Mouse (Mus musculus) MEL (cell line): ENCODE results near the gene Klk14. TPM values are rescaled to one million over a fixed set of nuclear protein-coding genes. Genes with fewer than 3 reads are reported as not detected.

Source experiments
- DNase-seq: peaks from one replicate; pipeline ENCODE4 v3.0.0; 2011; ENCODE audit warnings: low read depth, low spot score
- H3K27ac ChIP-seq: 2 replicates; pipeline ENCODE4 v1.5.1; 2012; ENCODE audit warnings: low read depth, mild to moderate bottlenecking, control low read depth, low read length, moderate library complexity; ENCODE audit not compliant: control insufficient read depth
- H3K27me3 ChIP-seq, 2 experiments: fragments of 150-350 bp in 1 of 2; sonication (generic) in 1 of 2; 2 replicates each; pipeline ENCODE4 v1.6.1; 2012; ENCODE audit warnings: low read length in 2 of 2, mild to moderate bottlenecking in 2 of 2, improper control_type of control experiment in 1 of 2, moderate library complexity in 1 of 2; ENCODE audit not compliant: insufficient read depth in 2 of 2, control insufficient read depth in 1 of 2
- H3K36me3 ChIP-seq, 2 experiments: 2 replicates each; pipeline ENCODE4 v1.6.1; 2012 to 2014; ENCODE audit warnings: low read length in 2 of 2, improper control_type of control experiment in 1 of 2, inconsistent platforms in 1 of 2, mild to moderate bottlenecking in 1 of 2; ENCODE audit not compliant: insufficient read depth in 2 of 2, control insufficient read depth in 1 of 2
- H3K4me1 ChIP-seq, 2 experiments: fragments of 150-350 bp in 1 of 2; sonication (generic) in 1 of 2; 2 replicates each; pipeline ENCODE4 v1.6.1; 2012; ENCODE audit warnings: low read length in 2 of 2, improper control_type of control experiment in 1 of 2, mild to moderate bottlenecking in 1 of 2; ENCODE audit not compliant: insufficient read depth in 2 of 2, control insufficient read depth in 1 of 2
- H3K4me3 ChIP-seq, 2 experiments: fragments of 150-350 bp in 1 of 2; sonication (generic) in 1 of 2; 2 replicates each; pipeline ENCODE4 v1.5.1; 2012; ENCODE audit warnings: low read depth in 2 of 2, low read length in 2 of 2, mild to moderate bottlenecking in 2 of 2, moderate library complexity in 2 of 2, control low read depth in 1 of 2, improper control_type of control experiment in 1 of 2; ENCODE audit not compliant: control insufficient read depth in 1 of 2, insufficient read depth in 1 of 2
- H3K79me2 ChIP-seq: 2 replicates; pipeline ENCODE4 v1.6.1; 2012; ENCODE audit warnings: mild to moderate bottlenecking, low read length, moderate library complexity; ENCODE audit not compliant: control insufficient read depth, poor library complexity, insufficient read depth
- H3K9ac ChIP-seq: 2 replicates; pipeline ENCODE4 v1.6.1; 2012; ENCODE audit warnings: low read depth, mild to moderate bottlenecking, control low read depth, low read length, moderate library complexity; ENCODE audit not compliant: control insufficient read depth, poor library complexity, severe bottlenecking
- H3K9me3 ChIP-seq: fragments of 150-350 bp; sonication (generic); replicated peaks from 2 replicates; pipeline ENCODE4 v1.6.1; 2012; ENCODE audit warnings: mild to moderate bottlenecking, low read length, improper control_type of control experiment, moderate library complexity; ENCODE audit not compliant: insufficient read depth
- BHLHE40 ChIP-seq: IDR thresholded peaks from 2 replicates; pipeline ENCODE4 v1.6.1; 2012; ENCODE audit warnings: low read depth, mild to moderate bottlenecking, inconsistent platforms, low read length, improper control_type of control experiment, borderline replicate concordance
- CHD2 ChIP-seq: IDR thresholded peaks from 2 replicates; pipeline ENCODE4 v1.6.1; 2011; ENCODE audit warnings: low read length, improper control_type of control experiment
- CTCF ChIP-seq, 3 experiments: IDR thresholded peaks in 2 of 3; conservative IDR thresholded peaks in 1 of 3; 2 replicates each; pipeline ENCODE4 v1.5.1; 2011 to 2012; ENCODE audit warnings: low read length in 3 of 3, low read depth in 2 of 3, mild to moderate bottlenecking in 2 of 3, improper control_type of control experiment in 1 of 3, inconsistent platforms in 1 of 3, mixed read lengths in 1 of 3, moderate library complexity in 1 of 3; ENCODE audit not compliant: control insufficient read depth in 1 of 3, insufficient read depth in 1 of 3, poor library complexity in 1 of 3, severe bottlenecking in 1 of 3
- ELF1 ChIP-seq: IDR thresholded peaks from 2 replicates; pipeline ENCODE4 v1.6.1; 2014; ENCODE audit warnings: low read depth, mild to moderate bottlenecking, inconsistent platforms, low read length, improper control_type of control experiment, moderate library complexity
- EP300 ChIP-seq, 2 experiments: IDR thresholded peaks; 2 replicates each; pipeline ENCODE4 v1.6.1; 2011; ENCODE audit warnings: improper control_type of control experiment in 2 of 2, low read length in 2 of 2, low read depth in 1 of 2, mild to moderate bottlenecking in 1 of 2
- ETS1 ChIP-seq: IDR thresholded peaks from 2 replicates; pipeline ENCODE4 v1.6.1; 2012; ENCODE audit warnings: low read depth, mild to moderate bottlenecking, inconsistent platforms, low read length, improper control_type of control experiment, moderate library complexity
- JUND ChIP-seq: IDR thresholded peaks from 2 replicates; pipeline ENCODE4 v1.6.1; 2011; ENCODE audit warnings: low read depth, mild to moderate bottlenecking, improper control_type of control experiment, low read length
- KAT2A ChIP-seq: conservative IDR thresholded peaks from 2 replicates; pipeline ENCODE4 v1.6.1; 2012; ENCODE audit warnings: low read depth, low read length, improper control_type of control experiment, inconsistent platforms
- MEF2A ChIP-seq: IDR thresholded peaks from 2 replicates; pipeline ENCODE4 v1.6.1; 2014; ENCODE audit warnings: low read depth, mild to moderate bottlenecking, inconsistent platforms, low read length, improper control_type of control experiment; ENCODE audit not compliant: poor library complexity, insufficient replicate concordance, severe bottlenecking; ENCODE audit errors: extremely low read depth
- MXI1 ChIP-seq: IDR thresholded peaks from 2 replicates; pipeline ENCODE4 v1.6.1; 2011; ENCODE audit warnings: mild to moderate bottlenecking, low read depth, low read length, improper control_type of control experiment
- MYC ChIP-seq: IDR thresholded peaks from 2 replicates; pipeline ENCODE4 v1.6.1; 2011; ENCODE audit warnings: low read depth, mild to moderate bottlenecking, low read length, improper control_type of control experiment, moderate library complexity
- NELFE ChIP-seq: IDR thresholded peaks from 2 replicates; pipeline ENCODE4 v1.6.1; 2011; ENCODE audit warnings: low read depth, low read length, improper control_type of control experiment
- POLR2A ChIP-seq, 2 experiments: IDR thresholded peaks; 2 replicates each; pipeline ENCODE4 v1.6.1; 2011 to 2012; ENCODE audit warnings: low read length in 2 of 2, mild to moderate bottlenecking in 2 of 2, control low read depth in 1 of 2, improper control_type of control experiment in 1 of 2, low read depth in 1 of 2, moderate library complexity in 1 of 2; ENCODE audit not compliant: control insufficient read depth in 1 of 2, insufficient read depth in 1 of 2, poor library complexity in 1 of 2
- RAD21 ChIP-seq: IDR thresholded peaks from 2 replicates; pipeline ENCODE4 v1.6.1; 2011; ENCODE audit warnings: mild to moderate bottlenecking, low read depth, low read length, improper control_type of control experiment
- RCOR1 ChIP-seq: IDR thresholded peaks from 2 replicates; pipeline ENCODE4 v1.6.1; 2012; ENCODE audit warnings: low read depth, mild to moderate bottlenecking, inconsistent platforms, low read length, improper control_type of control experiment
- SMC3 ChIP-seq: IDR thresholded peaks from 2 replicates; pipeline ENCODE4 v1.6.1; 2011; ENCODE audit warnings: low read depth, low read length, improper control_type of control experiment
- TAL1 ChIP-seq: IDR thresholded peaks from 2 replicates; pipeline ENCODE4 v1.6.1; 2012; ENCODE audit warnings: mild to moderate bottlenecking, inconsistent platforms, low read length, moderate library complexity, mixed read lengths
- TCF12 ChIP-seq: IDR thresholded peaks from 2 replicates; pipeline ENCODE4 v1.6.1; 2014; ENCODE audit warnings: low read depth, mild to moderate bottlenecking, inconsistent platforms, low read length, improper control_type of control experiment, moderate library complexity
- USF1 ChIP-seq: IDR thresholded peaks from 2 replicates; pipeline ENCODE4 v1.6.1; 2014; ENCODE audit warnings: low read depth, mild to moderate bottlenecking, inconsistent platforms, low read length, improper control_type of control experiment, moderate library complexity
- USF2 ChIP-seq, 2 experiments: IDR thresholded peaks; 2 replicates each; pipeline ENCODE4 v1.6.1; 2011 to 2012; ENCODE audit warnings: improper control_type of control experiment in 2 of 2, low read length in 2 of 2, borderline replicate concordance in 1 of 2, inconsistent platforms in 1 of 2, low read depth in 1 of 2, mild to moderate bottlenecking in 1 of 2; ENCODE audit not compliant: insufficient read depth in 1 of 2
- ZKSCAN1 ChIP-seq: IDR thresholded peaks from 2 replicates; pipeline ENCODE4 v1.6.1; 2012; ENCODE audit warnings: low read depth, mild to moderate bottlenecking, inconsistent platforms, low read length, improper control_type of control experiment, moderate library complexity
- polyA plus RNA-seq, 2 experiments: library from polyadenylated mRNA; stranded (reverse) in 1 of 2; unstranded in 1 of 2; fragments of >175 nt in 1 of 2; fragments of >200 nt in 1 of 2; gene quantifications; 2 replicates each; pipeline versions ENCODE4 v1.2.1 to v1.2.4; 2012; ENCODE audit warnings: low replicate concordance in 2 of 2, low read depth in 1 of 2; ENCODE audit not compliant: insufficient read length in 2 of 2, insufficient read depth in 1 of 2, missing spikeins in 1 of 2
- total RNA-seq: library from RNA; depleted of rRNA; stranded (reverse); fragments of 300-350 nt; gene quantifications from 2 replicates; pipeline ENCODE4 v1.2.3, GENCODE M21; 2012; rRNA removed

Klk14 gene
- total RNA-seq = not detected in 2 replicates
- polyA plus RNA-seq = under 1 TPM in 1 of 2 experiments, not detected in 1; 0.13 TPM

- Histone ChIP-seq H3K4me3 (no peak within 1 kb of the TSS), H3K9me3 (no peaks in the 10 kb centered on the region), H3K4me1 (no peaks in the 10 kb centered on the region), H3K79me2 (no peaks in the 10 kb centered on the region), H3K36me3 (no peaks in the 10 kb centered on the region), H3K9ac (no peak within 1 kb of the TSS), H3K27ac (no peak within 1 kb of the TSS), H3K27me3 (no peaks in the 10 kb centered on the region)
- TF ChIP-seq EP300 (IDR thresholded peaks at IDR 0.05; ENCODE audit: low read depth in 1 of 2, low read length in 2 of 2) (no peak), SMC3 (no peak), MXI1 (no peak), USF2 (IDR thresholded peaks at IDR 0.05; ENCODE audit: borderline replicate concordance in 1 of 2, insufficient read depth in 1 of 2, low read depth in 1 of 2, low read length in 2 of 2) (no peak), NELFE (no peak), RAD21 (no peak), BHLHE40 (no peak), KAT2A (no peak), CHD2 (no peak), USF1 (no peak), CTCF (IDR thresholded peaks at IDR 0.05 in 2 of 3, conservative IDR thresholded peaks at IDR 0.05 in 1 of 3; ENCODE audit: control insufficient read depth in 1 of 3, insufficient read depth in 1 of 3, low read depth in 2 of 3, low read length in 3 of 3, poor library complexity in 1 of 3, severe bottlenecking in 1 of 3) (no peak), MEF2A (no peak), ETS1 (no peak), POLR2A (IDR thresholded peaks at IDR 0.05; ENCODE audit: control insufficient read depth in 1 of 2, insufficient read depth in 1 of 2, low read depth in 1 of 2, low read length in 2 of 2, poor library complexity in 1 of 2) (no peak)
- no peak for DNase-seq
Measured at GRCm38 (mm10) chr7:43690118-43690517, at the start of gene Klk14. TSS of gene Klk14 (plus strand) at chr7:43690418.

- no peak overlapping the region for H3K9ac ChIP-seq
- H3K27ac ChIP-seq = no peak overlapping the region
- H3K9me3 ChIP-seq = no peaks in the 10 kb centered on the region
- no peak overlapping the region for H3K4me3 ChIP-seq
- H3K27me3 ChIP-seq = no peaks in the 10 kb centered on the region
- no peaks in the 10 kb centered on the region for H3K79me2 ChIP-seq
- DNase-seq = no peak
- no peak for TF ChIP-seq MYC
- TF ChIP-seq ELF1 = no peak
- no peak for TF ChIP-seq JUND
- no peak for TF ChIP-seq RCOR1
- TF ChIP-seq TAL1 = no peak
- TF ChIP-seq TCF12 = no peak
- no peak for TF ChIP-seq ZKSCAN1
- H3K4me1 ChIP-seq = no peaks in the 10 kb centered on the region
- no peaks in the 10 kb centered on the region for H3K36me3 ChIP-seq
Measured at GRCm38 (mm10) chr7:43642587-43642986, 47.6 kb upstream of the Klk14 start.
